Mouse (Mus musculus) forebrain, postnatal 0 days (tissue): Measurements from ENCODE around the gene S100a6. TPM values are rescaled to one million over a fixed set of nuclear protein-coding genes. Genes with fewer than 3 reads are reported as not detected.

Source experiments
- ATAC-seq: fragments of 200-750 bp; cut with Nextera tagmentation; 2 replicates; pipeline ENCODE4 v1.8.0; 2017; ENCODE audit warnings: mild to moderate bottlenecking, moderate library complexity
- DNase-seq: peaks from one replicate; pipeline ENCODE4 v3.0.0-alpha.2; 2015
- H3K27ac ChIP-seq: fragments of 300-500 bp; sonication (generic); 2 replicates; pipeline ENCODE4 v1.5.1; 2014; ENCODE audit warnings: low read depth, mild to moderate bottlenecking, antibody characterized with exemption, low read length, moderate library complexity, mixed read lengths
- H3K27me3 ChIP-seq: fragments of 300-500 bp; sonication (generic); 2 replicates; pipeline ENCODE4 v1.6.1; 2014; ENCODE audit warnings: mild to moderate bottlenecking, low read length, mixed read lengths; ENCODE audit not compliant: insufficient read depth
- H3K36me3 ChIP-seq: fragments of 300-500 bp; sonication (generic); 2 replicates; pipeline ENCODE4 v1.6.1; 2014; ENCODE audit warnings: mild to moderate bottlenecking, moderate library complexity; ENCODE audit not compliant: insufficient read depth
- H3K4me1 ChIP-seq: fragments of 300-500 bp; sonication (generic); 2 replicates; pipeline ENCODE4 v1.6.1; 2014; ENCODE audit warnings: antibody characterized with exemption; ENCODE audit not compliant: insufficient read depth
- H3K4me2 ChIP-seq: fragments of 300-500 bp; sonication (generic); 2 replicates; pipeline ENCODE4 v1.6.1; 2014; ENCODE audit warnings: low read depth, mild to moderate bottlenecking, moderate library complexity
- H3K4me3 ChIP-seq: fragments of 300-500 bp; sonication (generic); 2 replicates; pipeline ENCODE4 v1.5.1; 2014; ENCODE audit warnings: low read depth, low read length, mixed read lengths
- H3K9ac ChIP-seq: fragments of 300-500 bp; sonication (generic); 2 replicates; pipeline ENCODE4 v1.6.1; 2014; ENCODE audit warnings: mild to moderate bottlenecking
- H3K9me3 ChIP-seq: fragments of 300-500 bp; sonication (generic); 2 replicates; pipeline ENCODE4 v1.6.1; 2016; ENCODE audit warnings: low read length
- CTCF ChIP-seq: sonication (generic); IDR thresholded peaks from 2 replicates; pipeline ENCODE4 v1.5.1; 2016; ENCODE audit warnings: antibody characterized with exemption, control low read depth, low read depth
- WGBS: fragments of 180-500 bp; shearing (Covaris S2); extraction: QIAGEN DNeasy Blood & Tissue Kit; methylation state at CpG from one replicate; pipeline ENCODE4 v1.1.7; 2014; 5-methylcytosine and 5-hydroxymethylcytosine counted together
- polyA plus RNA-seq: library from polyadenylated mRNA; unstranded; fragments of >200 nt; fragmentation: Nextera tagmentation; extraction: Ambion mirVana; gene quantifications from 2 replicates; pipeline ENCODE4 v1.2.1, GENCODE M21; 2015
- total RNA-seq: library from RNA; depleted of rRNA; stranded (reverse); fragments of >200 nt; gene quantifications from 2 replicates; pipeline ENCODE4 v1.2.3, GENCODE M21; 2014

S100a6 gene
- total and polyA plus RNA-seq, 2 experiments from 2014 or later: 17.9 to 34.9 TPM

GRCm38 (mm10) chr3:90600458-90601195 lies 12.1 kb upstream of the S100a6 start:
- no peak for TF ChIP-seq CTCF
- Histone ChIP-seq H3K27me3 (no peaks in the 10 kb centered on the region), H3K4me2 (no peak overlapping the region), H3K27ac (no peak overlapping the region), H3K9ac (no peak overlapping the region), H3K4me1 (0 out of 2 replicates have a peak, but pooled peaks cover 3% of the 10 kb centered on the region), H3K4me3 (no peak overlapping the region), H3K9me3 (no peaks in the 10 kb centered on the region), H3K36me3 (no peaks in the 10 kb centered on the region)
- WGBS: 79% methylated on average over 8 of the region's 8 CpGs
- DNase-seq (no peak), ATAC-seq (no peak)

- 87% methylated on average over 11 of the region's 11 CpGs for whole genome bisulfite sequencing
- H3K27me3 ChIP-seq: no peaks in the 10 kb centered on the region
- no peak for ATAC-seq
- H3K9ac ChIP-seq: no peak within 1 kb of the TSS
- 0 out of 2 replicates have a peak, but pooled peaks cover 3% of the 10 kb centered on the region for H3K4me1 ChIP-seq
- TF ChIP-seq CTCF: no peak
- H3K27ac ChIP-seq: no peak within 1 kb of the TSS
- no peak for DNase-seq
- H3K4me2 ChIP-seq: no peak within 1 kb of the TSS
- H3K4me3 ChIP-seq: no peak within 1 kb of the TSS
- no peaks in the 10 kb centered on the region for H3K9me3 ChIP-seq
- H3K36me3 ChIP-seq: no peaks in the 10 kb centered on the region
These were observed 11.1 kb upstream of the S100a6 start, which contains the start of gene Gm42674 for GRCm38 (mm10) chr3:90601486-90602110. Gene Gm42674 (plus strand): TSS chr3:90601904.

GRCm38 (mm10) chr3:90603623-90604022 lies 9.1 kb upstream of the S100a6 start, which contains the start of gene S100a4:
Gene S100a4 (plus strand): TSS chr3:90603771.
- Histone ChIP-seq H3K4me3 (no peak within 1 kb of the TSS), H3K4me1 (0 out of 2 replicates have a peak, but pooled peaks cover 3% of the 10 kb centered on the region), H3K9ac (no peak within 1 kb of the TSS), H3K4me2 (no peak within 1 kb of the TSS), H3K9me3 (no peaks in the 10 kb centered on the region), H3K27me3 (no peaks in the 10 kb centered on the region), H3K27ac (no peak within 1 kb of the TSS), H3K36me3 (no peaks in the 10 kb centered on the region)
- TF ChIP-seq CTCF: no peak
- DNase-seq: no peak
- 59% methylated on average over 3 of the region's 3 CpGs for WGBS
- 0 out of 2 replicates have a peak, but pooled peaks have one; percentile 21 for ATAC-seq

GRCm38 (mm10) chr3:90604416-90604815 lies 8.3 kb upstream of the S100a6 start:
- no peaks in the 10 kb centered on the region for H3K36me3 ChIP-seq
- H3K27ac ChIP-seq: no peak overlapping the region
- no peaks in the 10 kb centered on the region for H3K27me3 ChIP-seq
- 0 out of 2 replicates have a peak, but pooled peaks cover 3% of the 10 kb centered on the region for H3K4me1 ChIP-seq
- DNase-seq (peak; percentile 68), ATAC-seq (peak; percentile 76)
- no peak for TF ChIP-seq CTCF
- no peak overlapping the region for H3K9ac ChIP-seq
- no peak overlapping the region for H3K4me3 ChIP-seq
- 7% methylated on average over 4 of the region's 4 CpGs for WGBS
- no peak overlapping the region for H3K4me2 ChIP-seq
- no peaks in the 10 kb centered on the region for H3K9me3 ChIP-seq

GRCm38 (mm10) chr3:90605049-90605448 lies 7.6 kb upstream of the S100a6 start:
- H3K27ac ChIP-seq: no peak overlapping the region
- WGBS: 78% methylated on average over 3 of the region's 3 CpGs
- no peak for TF ChIP-seq CTCF
- DNase-seq (no peak), ATAC-seq (no peak)
- no peak overlapping the region for H3K4me2 ChIP-seq
- no peaks in the 10 kb centered on the region for H3K36me3 ChIP-seq
- H3K4me1 ChIP-seq: 0 out of 2 replicates have a peak, but pooled peaks cover 3% of the 10 kb centered on the region
- H3K27me3 ChIP-seq: no peaks in the 10 kb centered on the region
- H3K9me3 ChIP-seq: no peaks in the 10 kb centered on the region
- no peak overlapping the region for H3K4me3 ChIP-seq
- no peak overlapping the region for H3K9ac ChIP-seq

- no peak overlapping the region for H3K9ac ChIP-seq
- H3K4me1 ChIP-seq: 0 out of 2 replicates have a peak, but pooled peaks cover 3% of the 10 kb centered on the region
- no peak for ATAC-seq
- 90% methylated on average over 2 of the region's 2 CpGs for WGBS
- DNase-seq: no peak
- no peaks in the 10 kb centered on the region for H3K27me3 ChIP-seq
- TF ChIP-seq CTCF: no peak
- no peaks in the 10 kb centered on the region for H3K9me3 ChIP-seq
- H3K36me3 ChIP-seq: no peaks in the 10 kb centered on the region
- H3K4me3 ChIP-seq: no peak overlapping the region
- H3K27ac ChIP-seq: no peak overlapping the region
- H3K4me2 ChIP-seq: no peak overlapping the region
These were observed 6.9 kb upstream of the S100a6 start for GRCm38 (mm10) chr3:90605736-90606135.

GRCm38 (mm10) chr3:90606185-90606584 lies 6.5 kb upstream of the S100a6 start:
- TF ChIP-seq CTCF: no peak
- Histone ChIP-seq H3K4me2 (no peak overlapping the region), H3K9ac (no peak overlapping the region), H3K4me3 (no peak overlapping the region), H3K27ac (no peak overlapping the region), H3K4me1 (0 out of 2 replicates have a peak, but pooled peaks cover 3% of the 10 kb centered on the region), H3K36me3 (no peaks in the 10 kb centered on the region), H3K27me3 (no peaks in the 10 kb centered on the region), H3K9me3 (no peaks in the 10 kb centered on the region)
- no peak for ATAC-seq
- WGBS: 93% methylated on average over 6 of the region's 6 CpGs
- DNase-seq: no peak
